Mouse (Mus musculus) ES-Bruce4 (cell line): ENCODE results near the gene Lgals2. TPM values are rescaled to one million over a fixed set of nuclear protein-coding genes. Genes with fewer than 3 reads are reported as not detected.
A peak's percentile ranks its signal among the peaks of the same experiment; 100 is the strongest.

Experiments used
- H3K27ac ChIP-seq: 2 replicates; pipeline ENCODE4 v1.5.1; 2012; ENCODE audit warnings: low read length, inconsistent platforms; ENCODE audit not compliant: insufficient read depth
- H3K27me3 ChIP-seq: 2 replicates; pipeline ENCODE4 v1.6.1; 2012; ENCODE audit warnings: mild to moderate bottlenecking, low read length, inconsistent platforms; ENCODE audit not compliant: control insufficient read depth, poor library complexity, insufficient read depth, severe bottlenecking
- H3K36me3 ChIP-seq: 2 replicates; pipeline ENCODE4 v1.6.1; 2012; ENCODE audit warnings: inconsistent platforms, mild to moderate bottlenecking, low read length, moderate library complexity; ENCODE audit not compliant: control insufficient read depth, poor library complexity, insufficient read depth, severe bottlenecking
- H3K4me1 ChIP-seq: one replicate; pipeline ENCODE4 v1.8.1; 2011; ENCODE audit warnings: low read length; ENCODE audit not compliant: control insufficient read depth, insufficient read depth
- H3K4me3 ChIP-seq: 2 replicates; pipeline ENCODE4 v1.5.1; 2011; ENCODE audit warnings: low read depth, mild to moderate bottlenecking, low read length
- H3K9ac ChIP-seq: 2 replicates; pipeline ENCODE4 v1.6.1; 2012; ENCODE audit warnings: low read depth, mild to moderate bottlenecking, inconsistent platforms; ENCODE audit not compliant: poor library complexity, severe bottlenecking
- H3K9me3 ChIP-seq: replicated peaks from 2 replicates; pipeline ENCODE4 v1.6.1; 2012; ENCODE audit warnings: mild to moderate bottlenecking, low read length, inconsistent platforms; ENCODE audit not compliant: control insufficient read depth, poor library complexity, insufficient read depth, severe bottlenecking
- CTCF ChIP-seq: IDR thresholded peaks from one replicate; pipeline ENCODE4 v1.8.1; 2011; ENCODE audit warnings: low read depth, low read length
- EP300 ChIP-seq: IDR thresholded peaks from 2 replicates; pipeline ENCODE4 v1.6.1; 2011; ENCODE audit warnings: low read depth, low read length; ENCODE audit not compliant: insufficient read depth
- POLR2A ChIP-seq: IDR thresholded peaks from one replicate; pipeline ENCODE4 v1.8.1; 2011; ENCODE audit warnings: low read length; ENCODE audit not compliant: insufficient read depth
- polyA plus RNA-seq: library from polyadenylated mRNA; stranded (reverse); fragments of >200 nt; gene quantifications from 2 replicates; pipeline ENCODE4 v1.2.4, GENCODE M21; 2011; ENCODE audit warnings: low read depth; ENCODE audit not compliant: missing spikeins, insufficient read depth, insufficient read length

The Lgals2 gene
- polyA plus RNA-seq, 1 experiment = 2.4 TPM

GRCm38 (mm10) chr15:78803499-78803900 lies 51.8 kb downstream of the Lgals2 start:
- peaks cover 19% of the 10 kb centered on the region for H3K4me1 ChIP-seq
- H3K27ac ChIP-seq = peak overlapping the region; percentile 98
- no peaks in the 10 kb centered on the region for H3K27me3 ChIP-seq
- TF ChIP-seq EP300 (no peak), CTCF (no peak), POLR2A (no peak)
- H3K36me3 ChIP-seq = no peaks in the 10 kb centered on the region
- H3K9me3 ChIP-seq = no peaks in the 10 kb centered on the region
- H3K4me3 ChIP-seq = no peak overlapping the region; the same call in none of the 2 replicates
- H3K9ac ChIP-seq = no peak overlapping the region

- H3K4me1 ChIP-seq = peaks cover 19% of the 10 kb centered on the region
- peak within 1 kb of the TSS; percentile 98 for H3K27ac ChIP-seq
- TF ChIP-seq EP300 (0 out of 2 replicates have a peak, but pooled peaks have one; percentile 27), POLR2A (no peak), CTCF (no peak)
- H3K9ac ChIP-seq = peak within 1 kb of the TSS; percentile 86
- H3K9me3 ChIP-seq = no peaks in the 10 kb centered on the region
- no peaks in the 10 kb centered on the region for H3K27me3 ChIP-seq
- no peaks in the 10 kb centered on the region for H3K36me3 ChIP-seq
- peak within 1 kb of the TSS; percentile 79 for H3K4me3 ChIP-seq
Measured at GRCm38 (mm10) chr15:78802776-78803391, 52.4 kb downstream of the Lgals2 start, which contains the start of gene Card10. TSS of gene Card10 (minus strand) at chr15:78803042.

DNA sequence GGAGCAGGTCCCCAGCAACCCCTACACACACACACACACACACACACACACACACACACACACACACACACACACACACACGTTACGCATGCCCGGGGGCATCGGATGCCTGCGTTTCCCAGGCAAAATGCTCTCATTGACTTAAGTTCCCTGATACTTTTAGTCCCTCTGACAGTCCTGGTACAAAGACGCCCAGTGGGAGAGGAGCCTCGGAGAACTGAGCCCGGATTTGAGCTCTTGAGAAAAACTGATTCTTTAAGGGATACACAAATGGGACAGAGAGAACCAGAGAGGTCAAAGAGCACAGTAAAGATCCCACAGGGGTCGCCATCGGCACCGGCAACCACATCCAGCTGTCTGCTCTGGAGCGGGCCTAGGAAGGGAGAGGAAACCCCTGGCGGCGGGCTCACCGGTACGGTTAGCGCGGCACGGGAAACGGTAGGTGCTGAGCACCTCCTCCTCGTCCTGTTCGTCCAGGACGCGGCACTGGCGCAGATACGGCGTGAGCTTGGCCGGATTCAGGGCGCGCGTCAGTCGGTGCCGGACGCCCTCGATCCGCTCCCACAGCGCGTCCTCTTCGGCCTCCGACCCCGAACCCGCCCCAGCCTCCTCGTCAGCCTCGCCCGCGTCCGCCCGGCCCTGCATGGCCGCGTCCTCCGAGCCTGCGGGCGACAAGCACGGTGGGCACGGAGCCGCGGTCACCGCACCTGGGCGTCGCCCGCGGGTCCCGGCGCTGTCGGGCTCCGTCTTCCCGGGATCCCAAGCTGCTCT lies 53.2 kb downstream of the Lgals2 start:
- Histone ChIP-seq H3K4me3 (peak overlapping the region; percentile 79), H3K36me3 (no peaks in the 10 kb centered on the region), H3K9ac (peak overlapping the region; percentile 86), H3K27me3 (no peaks in the 10 kb centered on the region), H3K27ac (no peak overlapping the region), H3K9me3 (no peaks in the 10 kb centered on the region), H3K4me1 (peaks cover 16% of the 10 kb centered on the region)
- TF ChIP-seq CTCF = peak; percentile 8
- no peak for TF ChIP-seq EP300

GRCm38 (mm10) chr15:78801571-78801970 lies 53.8 kb downstream of the Lgals2 start:
- no peaks in the 10 kb centered on the region for H3K9me3 ChIP-seq
- no peak overlapping the region for H3K27ac ChIP-seq
- H3K27me3 ChIP-seq = no peaks in the 10 kb centered on the region
- peak overlapping the region; percentile 86 for H3K9ac ChIP-seq
- H3K4me3 ChIP-seq = peak overlapping the region; percentile 79
- H3K4me1 ChIP-seq = peaks cover 11% of the 10 kb centered on the region
- H3K36me3 ChIP-seq = no peaks in the 10 kb centered on the region
- TF ChIP-seq CTCF (no peak), EP300 (no peak), POLR2A (no peak)

Other genes starting within 250 kb of the Lgals2 start
- gene Elfn2, start 136.8 kb downstream of the Lgals2 start, polyA plus RNA-seq = 0.07 and 0.12 TPM in 2 replicates
- 4.4 and 5.2 TPM in 2 replicates for gene Mfng, start 82.1 kb downstream of the Lgals2 start, polyA plus RNA-seq
- 19.6 and 21.5 TPM in 2 replicates for gene Card10, start 52.5 kb downstream of the Lgals2 start, polyA plus RNA-seq
- 9.2 and 10.5 TPM in 2 replicates for gene Cdc42ep1, start 12.9 kb downstream of the Lgals2 start, polyA plus RNA-seq
- gene Gga1, start 21.7 kb upstream of the Lgals2 start, polyA plus RNA-seq = 25.8 and 29.3 TPM in 2 replicates
- gene Gm49510, start 44.1 kb upstream of the Lgals2 start, polyA plus RNA-seq = not detected in 2 replicates
- gene Sh3bp1, start 44.2 kb upstream of the Lgals2 start, polyA plus RNA-seq = 26.8 and 41.7 TPM in 2 replicates
- gene Pdxp, start 58.4 kb upstream of the Lgals2 start, polyA plus RNA-seq = 22.8 and 28.0 TPM in 2 replicates
- 225 and 232 TPM in 2 replicates for gene Lgals1, start 71.2 kb upstream of the Lgals2 start, polyA plus RNA-seq
- gene Nol12, start 79.4 kb upstream of the Lgals2 start, polyA plus RNA-seq = 42.3 and 45.1 TPM in 2 replicates
- 49.5 and 57.1 TPM in 2 replicates for gene Triobp, start 92.2 kb upstream of the Lgals2 start, polyA plus RNA-seq
- 59.8 TPM in 2 replicates for gene H1f0, start 172.9 kb upstream of the Lgals2 start, polyA plus RNA-seq
- gene Galr3, start 186.4 kb upstream of the Lgals2 start, polyA plus RNA-seq = not detected in 2 replicates
- gene Ankrd54, start 207.4 kb upstream of the Lgals2 start, polyA plus RNA-seq = 16.6 and 18.2 TPM in 2 replicates
- gene Eif3l, start 219.7 kb upstream of the Lgals2 start, polyA plus RNA-seq = 598 and 608 TPM in 2 replicates